Mouse (Mus musculus) intestine, embryonic 14.5 days (tissue): ENCODE results near the gene Prss44. TPM values are rescaled to one million over a fixed set of nuclear protein-coding genes. Genes with fewer than 3 reads are reported as not detected.
A peak's percentile ranks its signal among the peaks of the same experiment; 100 is the strongest.

Experiments
- ATAC-seq: fragments of 200-750 bp; cut with Nextera tagmentation; replicated peaks from 2 replicates; pipeline ENCODE4 v1.8.0; 2017; ENCODE audit warnings: low read depth, moderate number of reproducible peaks, moderate TSS enrichment, moderate library complexity; ENCODE audit not compliant: low FRiP score, low TSS enrichment
- DNase-seq: peaks from one replicate; pipeline ENCODE4 v3.0.0-alpha.2; 2018; ENCODE audit warnings: low spot score
- H3K27ac ChIP-seq: fragments of 300-500 bp; sonication (generic); 2 replicates; pipeline ENCODE4 v1.5.1; 2014; ENCODE audit warnings: low read depth, mild to moderate bottlenecking, control low read depth
- H3K27me3 ChIP-seq: fragments of 300-500 bp; sonication (generic); replicated peaks from 2 replicates; pipeline ENCODE4 v1.6.1; 2014; ENCODE audit warnings: low read length, control low read depth; ENCODE audit not compliant: control insufficient read depth, insufficient read depth
- H3K36me3 ChIP-seq: fragments of 300-500 bp; sonication (generic); 2 replicates; pipeline ENCODE4 v1.6.1; 2014; ENCODE audit warnings: low read length, control low read depth; ENCODE audit not compliant: control insufficient read depth, insufficient read depth
- H3K4me1 ChIP-seq: fragments of 300-500 bp; sonication (generic); replicated peaks from 2 replicates; pipeline ENCODE4 v1.6.1; 2014; ENCODE audit warnings: low read length, control low read depth, mixed read lengths; ENCODE audit not compliant: control insufficient read depth, insufficient read depth
- H3K4me2 ChIP-seq: fragments of 300-500 bp; sonication (generic); 2 replicates; pipeline ENCODE4 v1.6.1; 2014; ENCODE audit warnings: low read length
- H3K4me3 ChIP-seq: fragments of 300-500 bp; sonication (generic); 2 replicates; pipeline ENCODE4 v1.5.1; 2014; ENCODE audit warnings: low read depth, low read length, control low read depth, mixed read lengths
- H3K9ac ChIP-seq: fragments of 300-500 bp; sonication (generic); 2 replicates; pipeline ENCODE4 v1.6.1; 2014; ENCODE audit warnings: mild to moderate bottlenecking, low read length
- H3K9me3 ChIP-seq: fragments of 300-500 bp; sonication (generic); 2 replicates; pipeline ENCODE4 v1.6.1; 2016; ENCODE audit warnings: low read length, control low read depth; ENCODE audit not compliant: control insufficient read depth
- WGBS: fragments of 180-500 bp; shearing (Covaris S2); extraction: QIAGEN DNeasy Blood & Tissue Kit; methylation state at CpG from one replicate; pipeline ENCODE4 v1.1.7; 2014; 5-methylcytosine and 5-hydroxymethylcytosine counted together
- polyA plus RNA-seq: library from polyadenylated mRNA; unstranded; fragments of >200 nt; fragmentation: Nextera tagmentation; extraction: Ambion mirVana; gene quantifications from 2 replicates; pipeline ENCODE4 v1.2.1, GENCODE M21; 2014

Prss44 gene
- polyA plus RNA-seq, 1 experiment from 2014 or later = not detected

GRCm38 (mm10) chr9:110858967-110859596 is 45.3 kb downstream of the Prss44 start:
- no peak for ATAC-seq
- H3K4me2 ChIP-seq = no peak overlapping the region

GRCm38 (mm10) chr9:110871030-110871429 is 57.2 kb downstream of the Prss44 start:
- H3K4me1 ChIP-seq = peaks cover 17% of the 10 kb centered on the region
- WGBS = 22% methylated on average over 7 of the region's 7 CpGs
- H3K36me3 ChIP-seq = no peaks in the 10 kb centered on the region
- H3K27ac ChIP-seq = no peak overlapping the region
- H3K4me3 ChIP-seq = no peak overlapping the region
- H3K27me3 ChIP-seq = peaks cover 17% of the 10 kb centered on the region; the same call in 1 of the 2 replicates
- peak; percentile 76 for DNase-seq
- no peak overlapping the region for H3K4me2 ChIP-seq
- ATAC-seq = no peak
- H3K9ac ChIP-seq = no peak overlapping the region
- no peaks in the 10 kb centered on the region for H3K9me3 ChIP-seq

More at GRCm38 (mm10) chr9:110858967-110859596, 45.3 kb downstream of the Prss44 start:
- Histone ChIP-seq H3K4me3 (no peak overlapping the region), H3K27me3 (peaks cover 26% of the 10 kb centered on the region), H3K27ac (no peak overlapping the region), H3K9ac (no peak overlapping the region), H3K36me3 (no peaks in the 10 kb centered on the region), H3K4me1 (no peaks in the 10 kb centered on the region), H3K9me3 (no peaks in the 10 kb centered on the region)
- DNase-seq = no peak
- 88% methylated on average over 5 of the region's 5 CpGs for WGBS

Other genes starting within 250 kb of the Prss44 start
- 21.9 and 23.4 TPM in 2 replicates for gene Nradd, start 189.5 kb upstream of the Prss44 start, polyA plus RNA-seq
- 4.0 and 4.7 TPM in 2 replicates for gene Nbeal2, start 159.8 kb upstream of the Prss44 start, polyA plus RNA-seq
- gene Ccdc12, start 157.5 kb upstream of the Prss44 start, polyA plus RNA-seq = 177 and 187 TPM in 2 replicates
- 0.23 and 1.6 TPM in 2 replicates for gene Myl3, start 72.1 kb upstream of the Prss44 start, polyA plus RNA-seq
- gene Pth1r, start 66.8 kb upstream of the Prss44 start, polyA plus RNA-seq = 25.7 and 26.7 TPM in 2 replicates
- gene Prss42, start 15.8 kb upstream of the Prss44 start, polyA plus RNA-seq = not detected in 2 replicates
- gene Prss43, start 12.7 kb downstream of the Prss44 start, polyA plus RNA-seq = not detected in 2 replicates
- not detected in 2 replicates for gene Prss45, start 20.6 kb downstream of the Prss44 start, polyA plus RNA-seq
- not detected in 2 replicates for gene Prss46, start 30.5 kb downstream of the Prss44 start, polyA plus RNA-seq
- gene Prss50, start 44.0 kb downstream of the Prss44 start, polyA plus RNA-seq = 0.28 and 0.68 TPM in 2 replicates
- 5.0 and 5.9 TPM in 2 replicates for gene Als2cl, start 65.9 kb downstream of the Prss44 start, polyA plus RNA-seq
- 0.40 and 0.54 TPM in 2 replicates for gene Tmie, start 66.1 kb downstream of the Prss44 start, polyA plus RNA-seq
- gene Fam240a, start 102.9 kb downstream of the Prss44 start, polyA plus RNA-seq = not detected in 2 replicates
- not detected in 2 replicates for gene Tdgf1, start 132.2 kb downstream of the Prss44 start, polyA plus RNA-seq
- 0.12 and 0.27 TPM in 2 replicates for gene Lrrc2, start 137.6 kb downstream of the Prss44 start, polyA plus RNA-seq
- 0.14 TPM in 1 of 2 replicates, not detected in the other for gene Rtp3, start 176.6 kb downstream of the Prss44 start, polyA plus RNA-seq
- gene Ltf, start 205.3 kb downstream of the Prss44 start, polyA plus RNA-seq = 1.5 and 1.6 TPM in 2 replicates
- 1.3 and 1.7 TPM in 2 replicates for gene Ccrl2, start 243.5 kb downstream of the Prss44 start, polyA plus RNA-seq